Mouse (Mus musculus) limb, embryonic 14.5 days (tissue): ENCODE measurements around the gene Map3k9. TPM values are rescaled to one million over a fixed set of nuclear protein-coding genes. Genes with fewer than 3 reads are reported as not detected.

ENCODE experiments used
- ATAC-seq: fragments of 200-750 bp; cut with Nextera tagmentation; 2 replicates; pipeline ENCODE4 v1.8.0; 2017; ENCODE audit warnings: low read depth, moderate number of reproducible peaks, moderate TSS enrichment; ENCODE audit not compliant: low FRiP score
- DNase-seq: peaks from one replicate; pipeline ENCODE4 v3.0.0-alpha.2; 2015; ENCODE audit warnings: low spot score
- H3K27ac ChIP-seq: fragments of 300-500 bp; sonication (generic); replicated peaks from 2 replicates; pipeline ENCODE4 v1.5.1; 2014; ENCODE audit warnings: low read depth, mild to moderate bottlenecking, low read length, moderate library complexity, mixed read lengths
- H3K27me3 ChIP-seq: fragments of 300-500 bp; sonication (generic); 2 replicates; pipeline ENCODE4 v1.6.1; 2014; ENCODE audit warnings: low read length, mixed read lengths; ENCODE audit not compliant: control insufficient read depth, insufficient read depth
- H3K36me3 ChIP-seq: fragments of 300-500 bp; sonication (generic); 2 replicates; pipeline ENCODE4 v1.6.1; 2014; ENCODE audit warnings: mild to moderate bottlenecking, low read length, moderate library complexity, mixed read lengths; ENCODE audit not compliant: control insufficient read depth, insufficient read depth
- H3K4me1 ChIP-seq: fragments of 300-500 bp; sonication (generic); 2 replicates; pipeline ENCODE4 v1.6.1; 2014; ENCODE audit warnings: antibody characterized with exemption, low read length, mixed read lengths; ENCODE audit not compliant: control insufficient read depth, insufficient read depth
- H3K4me2 ChIP-seq: fragments of 300-500 bp; sonication (generic); replicated peaks from 2 replicates; pipeline ENCODE4 v1.6.1; 2014; ENCODE audit warnings: low read depth, mild to moderate bottlenecking, low read length, moderate library complexity; ENCODE audit not compliant: severe bottlenecking
- H3K4me3 ChIP-seq: fragments of 300-500 bp; sonication (generic); replicated peaks from 2 replicates; pipeline ENCODE4 v1.5.1; 2014; ENCODE audit warnings: low read length
- H3K9ac ChIP-seq: fragments of 300-500 bp; sonication (generic); 2 replicates; pipeline ENCODE4 v1.6.1; 2014; ENCODE audit warnings: mild to moderate bottlenecking, low read depth, low read length, moderate library complexity; ENCODE audit not compliant: severe bottlenecking
- H3K9me3 ChIP-seq: fragments of 300-500 bp; sonication (generic); 2 replicates; pipeline ENCODE4 v1.6.1; 2016; ENCODE audit warnings: low read length; ENCODE audit not compliant: control insufficient read depth
- POLR2A ChIP-seq: fragments of 200-500 bp; IDR thresholded peaks from 2 replicates; pipeline ENCODE4 v1.8.0; 2012; ENCODE audit warnings: inconsistent platforms, mild to moderate bottlenecking, moderate library complexity, borderline replicate concordance; ENCODE audit not compliant: insufficient read depth, insufficient read length; ENCODE audit errors: extremely low read depth
- WGBS: fragments of 180-500 bp; shearing (Covaris S2); extraction: QIAGEN DNeasy Blood & Tissue Kit; methylation state at CpG from one replicate; pipeline ENCODE4 v1.1.7; 2014; 5-methylcytosine and 5-hydroxymethylcytosine counted together
- polyA plus RNA-seq, 2 experiments: library from polyadenylated mRNA; depleted of rRNA in 1 of 2; stranded (reverse) in 1 of 2; unstranded in 1 of 2; fragments of >200 nt; fragmentation: Nextera tagmentation in 1 of 2; extraction: Ambion mirVana in 1 of 2; gene quantifications; 2 replicates each; pipeline versions ENCODE4 v1.2.1 to v1.2.3; 2012 to 2014

Map3k9 gene
- polyA plus RNA-seq (2012; rRNA removed), result 0.83 and 0.87 TPM in 2 replicates
- 1.5 and 1.6 TPM in 2 replicates for polyA plus RNA-seq (2014; fragmentation: Nextera tagmentation; extraction: Ambion mirVana)

DNA sequence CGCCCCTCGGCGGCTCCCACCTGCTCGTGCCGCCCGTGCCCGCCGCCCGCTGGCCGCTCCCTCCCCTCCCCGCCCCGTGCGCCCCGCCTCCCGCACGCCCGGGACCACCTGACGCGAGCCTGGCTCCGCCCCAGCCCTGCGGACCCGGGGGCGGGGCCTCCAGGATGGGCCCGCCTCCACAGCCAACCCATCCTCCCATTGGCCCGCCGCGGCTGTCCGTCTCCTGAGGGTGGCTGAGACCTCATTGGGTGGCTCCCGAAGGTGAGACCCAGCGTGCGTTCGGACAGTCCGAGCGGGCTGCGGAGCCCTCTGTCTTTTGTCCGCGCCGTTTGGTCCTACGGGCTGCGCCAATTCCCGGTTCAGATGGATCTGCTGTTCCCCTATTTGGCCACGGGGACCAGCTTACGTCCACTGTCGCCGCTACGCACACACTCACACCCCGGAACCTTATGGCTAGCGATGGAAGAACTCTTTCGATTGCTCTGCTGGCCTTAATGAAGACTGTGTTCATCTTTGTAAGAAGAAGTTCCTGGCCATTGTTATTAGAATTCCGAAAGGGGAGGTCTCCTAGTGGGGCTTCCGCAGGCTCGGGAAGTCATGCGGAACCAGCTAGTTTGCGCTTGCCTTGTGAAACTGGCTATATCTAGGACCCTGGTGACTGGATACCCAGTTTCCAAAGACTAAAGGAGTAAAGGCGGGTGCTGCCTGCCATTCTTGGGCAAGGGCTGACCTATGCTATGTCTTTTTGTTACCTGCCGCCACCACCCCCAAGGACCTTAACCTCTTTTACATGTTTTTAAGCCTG, at the start of gene Map3k9:
Gene Map3k9 (minus strand): TSS at position 71 of the 805 bp plus-strand sequence.
- ATAC-seq, result peak; percentile 97
- Histone ChIP-seq H3K9me3 (no peaks in the 10 kb centered on the region), H3K27ac (no peak within 1 kb of the TSS), H3K27me3 (peaks cover 20% of the 10 kb centered on the region), H3K4me2 (peak within 1 kb of the TSS; percentile 93), H3K36me3 (no peaks in the 10 kb centered on the region), H3K4me1 (peaks cover 4% of the 10 kb centered on the region; the same call in 1 of the 2 replicates), H3K9ac (peak within 1 kb of the TSS; percentile 55), H3K4me3 (peak within 1 kb of the TSS; percentile 58)
- TF ChIP-seq POLR2A, result 0 out of 2 replicates have a peak, but pooled peaks have one; percentile 41
- WGBS, result 1% methylated on average over 29 of the region's 56 CpGs
- peak; percentile 86 for DNase-seq

DNA sequence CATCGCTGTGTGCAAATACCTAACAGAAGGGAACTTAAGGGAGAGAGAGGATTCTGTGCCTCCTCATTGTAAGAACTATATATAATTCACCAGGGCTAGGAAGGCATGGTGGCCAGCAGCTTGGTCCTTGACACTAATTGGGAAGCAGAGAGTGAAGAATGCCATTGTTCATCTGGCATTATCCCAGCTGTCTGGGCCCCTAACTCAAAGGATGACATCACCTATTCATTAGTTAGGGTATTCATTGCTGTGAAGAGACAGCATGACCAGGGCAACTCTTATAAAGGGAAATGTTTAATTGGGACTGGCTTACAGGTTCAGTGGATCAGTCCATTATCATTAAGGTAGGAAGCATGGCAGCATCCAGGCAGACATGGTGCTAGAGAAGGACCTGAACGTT, 47.4 kb upstream of the Map3k9 start:
- no peak for TF ChIP-seq POLR2A
- Histone ChIP-seq H3K36me3 (no peaks in the 10 kb centered on the region), H3K4me1 (no peaks in the 10 kb centered on the region), H3K4me3 (no peak overlapping the region), H3K27ac (no peak overlapping the region), H3K9me3 (no peaks in the 10 kb centered on the region), H3K9ac (no peak overlapping the region), H3K4me2 (no peak overlapping the region), H3K27me3 (no peaks in the 10 kb centered on the region)
- no peak for ATAC-seq
- DNase-seq, result no peak
- 100% methylated on average over 2 of the region's 2 CpGs for WGBS

DNA sequence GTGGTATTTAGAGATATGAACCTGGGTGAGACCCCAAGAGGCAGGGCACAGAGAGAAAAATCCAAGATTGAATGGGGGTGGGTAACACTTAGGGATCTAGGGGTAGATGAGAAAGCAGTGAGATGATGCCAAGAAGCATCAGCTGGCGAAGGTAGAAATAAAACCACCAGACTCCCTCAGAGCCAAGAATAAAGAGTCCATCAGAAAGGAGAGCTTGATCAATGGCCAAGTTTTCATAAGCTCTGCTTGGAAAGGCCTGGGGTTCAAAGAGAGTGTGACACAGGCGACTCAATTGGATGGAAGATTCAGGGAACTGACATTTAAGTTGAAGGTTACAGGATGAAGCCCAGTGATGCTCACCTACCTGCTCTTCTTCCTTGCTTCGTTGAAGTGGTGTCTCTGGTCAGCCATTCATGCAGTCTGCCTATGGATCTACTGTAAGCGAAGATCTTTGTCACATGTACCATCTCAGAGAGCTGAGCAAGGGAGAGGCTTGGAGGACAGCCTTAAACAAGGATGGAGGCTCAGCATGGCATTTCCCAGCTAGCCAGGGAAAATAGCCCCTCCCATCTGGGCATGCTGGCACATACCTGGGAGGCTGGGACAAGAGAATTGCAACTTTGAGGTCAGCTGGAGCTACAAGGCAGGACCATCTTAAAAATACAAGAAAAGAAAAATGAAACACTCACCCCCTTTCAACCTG, 42.0 kb upstream of the Map3k9 start:
- Histone ChIP-seq H3K9me3 (no peaks in the 10 kb centered on the region), H3K27me3 (no peaks in the 10 kb centered on the region), H3K36me3 (no peaks in the 10 kb centered on the region), H3K9ac (no peak overlapping the region), H3K4me2 (no peak overlapping the region), H3K27ac (no peak overlapping the region), H3K4me3 (no peak overlapping the region), H3K4me1 (no peaks in the 10 kb centered on the region)
- WGBS, result 81% methylated on average over 4 of the region's 4 CpGs
- ATAC-seq (no peak), DNase-seq (no peak)
- no peak for TF ChIP-seq POLR2A

DNA sequence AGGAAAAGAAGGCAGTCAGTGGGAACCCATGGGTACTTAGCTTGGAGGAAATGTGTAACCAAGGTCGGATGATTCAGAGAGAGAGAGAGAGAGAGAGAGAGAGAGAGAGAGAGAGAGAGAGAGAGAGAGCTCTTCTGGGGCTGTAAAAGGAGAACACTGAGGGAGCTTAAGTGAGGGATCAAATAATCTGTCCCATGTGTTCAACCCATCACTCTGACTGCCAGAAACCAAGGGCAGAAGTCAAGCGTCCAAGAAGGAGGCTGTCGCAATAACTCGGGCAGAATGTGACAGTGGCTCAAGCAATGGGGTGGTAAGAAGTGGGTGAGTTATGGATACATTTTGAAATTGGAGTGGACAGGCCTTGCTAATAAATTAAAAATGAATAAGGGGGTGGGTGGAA, 41.2 kb upstream of the Map3k9 start:
- no peaks in the 10 kb centered on the region for H3K4me1 ChIP-seq
- no peaks in the 10 kb centered on the region for H3K9me3 ChIP-seq
- TF ChIP-seq POLR2A, result no peak
- no peak overlapping the region for H3K9ac ChIP-seq
- WGBS, result 64% methylated on average over 4 of the region's 4 CpGs
- no peak overlapping the region for H3K4me3 ChIP-seq
- ATAC-seq (no peak), DNase-seq (no peak)
- no peak overlapping the region for H3K4me2 ChIP-seq
- H3K36me3 ChIP-seq, result no peaks in the 10 kb centered on the region
- H3K27me3 ChIP-seq, result no peaks in the 10 kb centered on the region
- H3K27ac ChIP-seq, result no peak overlapping the region

DNA sequence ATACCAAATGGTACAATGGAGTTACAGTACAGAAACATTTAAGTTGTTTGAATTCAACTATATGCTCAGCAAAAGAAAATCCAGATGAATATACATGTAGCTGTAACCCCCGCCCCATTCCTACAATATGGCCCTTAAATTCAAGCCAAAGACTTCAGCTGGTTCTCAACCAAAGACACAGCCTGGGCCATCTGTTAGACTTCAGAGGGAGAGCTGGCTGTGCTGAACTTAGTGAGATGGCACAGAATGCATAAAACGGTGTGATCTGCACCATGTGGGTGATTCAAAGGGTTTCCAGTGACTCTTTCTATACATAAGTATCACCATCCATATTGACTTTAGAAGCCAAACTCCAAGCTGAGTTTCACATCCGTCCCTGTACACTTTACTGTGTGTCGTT, 39.7 kb upstream of the Map3k9 start:
- no peak overlapping the region for H3K4me3 ChIP-seq
- DNase-seq, result no peak
- WGBS, result 90% methylated on average over 4 of the region's 4 CpGs
- H3K4me1 ChIP-seq, result 0 out of 2 replicates have a peak, but pooled peaks cover 3% of the 10 kb centered on the region
- no peaks in the 10 kb centered on the region for H3K9me3 ChIP-seq
- H3K36me3 ChIP-seq, result no peaks in the 10 kb centered on the region
- H3K9ac ChIP-seq, result no peak overlapping the region
- no peak overlapping the region for H3K4me2 ChIP-seq
- H3K27ac ChIP-seq, result no peak overlapping the region
- no peak for TF ChIP-seq POLR2A
- no peaks in the 10 kb centered on the region for H3K27me3 ChIP-seq
- no peak for ATAC-seq
